Mouse (Mus musculus) lung, embryonic 14.5 days (tissue): ENCODE data around the gene Tspan8. TPM values are rescaled to one million over a fixed set of nuclear protein-coding genes. Genes with fewer than 3 reads are reported as not detected.

Experiments
- ATAC-seq: fragments of 200-750 bp; cut with Nextera tagmentation; 2 replicates; pipeline ENCODE4 v1.8.0; 2017; ENCODE audit warnings: mild to moderate bottlenecking, moderate TSS enrichment, moderate library complexity; ENCODE audit not compliant: insufficient read depth
- DNase-seq: peaks from one replicate; pipeline ENCODE4 v3.0.0-alpha.2; 2015
- H3K27ac ChIP-seq: fragments of 300-500 bp; sonication (generic); 2 replicates; pipeline ENCODE4 v1.5.1; 2014; ENCODE audit warnings: low read depth, mild to moderate bottlenecking, moderate library complexity
- H3K27me3 ChIP-seq: fragments of 300-500 bp; sonication (generic); 2 replicates; pipeline ENCODE4 v1.6.1; 2014; ENCODE audit warnings: low read length, control low read depth; ENCODE audit not compliant: insufficient read depth
- H3K36me3 ChIP-seq: fragments of 300-500 bp; sonication (generic); 2 replicates; pipeline ENCODE4 v1.6.1; 2014; ENCODE audit warnings: control low read depth; ENCODE audit not compliant: insufficient read depth
- H3K4me1 ChIP-seq: fragments of 300-500 bp; sonication (generic); 2 replicates; pipeline ENCODE4 v1.6.1; 2014; ENCODE audit warnings: antibody characterized with exemption, control low read depth; ENCODE audit not compliant: insufficient read depth
- H3K4me2 ChIP-seq: fragments of 300-500 bp; sonication (generic); 2 replicates; pipeline ENCODE4 v1.6.1; 2014; ENCODE audit warnings: mild to moderate bottlenecking
- H3K4me3 ChIP-seq: fragments of 300-500 bp; sonication (generic); 2 replicates; pipeline ENCODE4 v1.5.1; 2014; ENCODE audit warnings: low read depth, low read length
- H3K9ac ChIP-seq: fragments of 300-500 bp; sonication (generic); 2 replicates; pipeline ENCODE4 v1.6.1; 2014
- H3K9me3 ChIP-seq: fragments of 300-500 bp; sonication (generic); 2 replicates; pipeline ENCODE4 v1.6.1; 2016; ENCODE audit warnings: low read depth, low read length, control low read depth
- CTCF ChIP-seq: IDR thresholded peaks from 2 replicates; pipeline ENCODE4 v1.5.1; 2016; ENCODE audit warnings: antibody characterized with exemption, low read depth
- WGBS: fragments of 180-500 bp; shearing (Covaris S2); extraction: QIAGEN DNeasy Blood & Tissue Kit; methylation state at CpG from one replicate; pipeline ENCODE4 v1.1.7; 2014; 5-methylcytosine and 5-hydroxymethylcytosine counted together
- polyA plus RNA-seq: library from polyadenylated mRNA; unstranded; fragments of >200 nt; fragmentation: Nextera tagmentation; extraction: Ambion mirVana; gene quantifications from 2 replicates; pipeline ENCODE4 v1.2.1, GENCODE M21; 2014

Gene Tspan8
- polyA plus RNA-seq, 1 experiment from 2014 or later = 47.7 TPM

- Histone ChIP-seq H3K9ac (no peak overlapping the region), H3K27me3 (no peaks in the 10 kb centered on the region), H3K4me3 (no peak overlapping the region), H3K4me1 (no peaks in the 10 kb centered on the region), H3K36me3 (no peaks in the 10 kb centered on the region), H3K27ac (no peak overlapping the region), H3K4me2 (no peak overlapping the region), H3K9me3 (no peaks in the 10 kb centered on the region)
- WGBS = 63% methylated on average over 3 of the region's 3 CpGs
- no peak for TF ChIP-seq CTCF
- ATAC-seq = no peak
- no peak for DNase-seq
Measured at GRCm38 (mm10) chr10:115830726-115831125, 14.1 kb downstream of the Tspan8 start.

DNA sequence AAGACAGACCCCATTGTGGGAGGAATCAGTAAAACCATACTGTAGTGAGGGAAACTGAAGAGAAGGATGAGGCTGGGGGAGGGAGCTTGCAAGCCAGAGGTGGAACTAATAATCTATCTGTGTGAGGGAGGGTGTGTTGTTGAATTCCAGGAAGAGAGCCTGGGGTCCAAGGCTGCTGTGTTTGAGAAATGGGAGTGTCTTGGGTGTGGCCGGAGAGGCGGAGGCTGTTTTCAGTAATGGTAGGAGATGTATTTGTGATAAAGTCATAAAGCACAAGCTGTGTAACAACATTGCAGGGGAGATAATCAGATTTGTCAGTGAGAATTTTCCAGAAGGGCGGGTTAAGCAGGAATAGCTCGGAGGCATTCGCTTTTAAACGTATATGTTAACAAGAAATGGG is 17.4 kb downstream of the Tspan8 start:
- 75% methylated on average over 6 of the region's 6 CpGs for WGBS
- TF ChIP-seq CTCF = no peak
- Histone ChIP-seq H3K9ac (no peak overlapping the region), H3K4me2 (no peak overlapping the region), H3K36me3 (no peaks in the 10 kb centered on the region), H3K27ac (no peak overlapping the region), H3K9me3 (no peaks in the 10 kb centered on the region), H3K4me1 (no peaks in the 10 kb centered on the region), H3K4me3 (no peak overlapping the region), H3K27me3 (no peaks in the 10 kb centered on the region)
- no peak for DNase-seq
- no peak for ATAC-seq

- 39% methylated on average over 18 of the region's 18 CpGs for whole genome bisulfite sequencing
- Histone ChIP-seq H3K27ac (no peak overlapping the region), H3K36me3 (no peaks in the 10 kb centered on the region), H3K9ac (no peak overlapping the region), H3K4me3 (no peak overlapping the region), H3K4me1 (no peaks in the 10 kb centered on the region), H3K9me3 (no peaks in the 10 kb centered on the region), H3K27me3 (no peaks in the 10 kb centered on the region), H3K4me2 (peak overlapping the region; percentile 26; the same call in 1 of the 2 replicates)
- no peak for TF ChIP-seq CTCF
- DNase-seq (peak; percentile 65), ATAC-seq (no peak)
Measured at GRCm38 (mm10) chr10:115846930-115847329, 30.3 kb downstream of the Tspan8 start.

DNA sequence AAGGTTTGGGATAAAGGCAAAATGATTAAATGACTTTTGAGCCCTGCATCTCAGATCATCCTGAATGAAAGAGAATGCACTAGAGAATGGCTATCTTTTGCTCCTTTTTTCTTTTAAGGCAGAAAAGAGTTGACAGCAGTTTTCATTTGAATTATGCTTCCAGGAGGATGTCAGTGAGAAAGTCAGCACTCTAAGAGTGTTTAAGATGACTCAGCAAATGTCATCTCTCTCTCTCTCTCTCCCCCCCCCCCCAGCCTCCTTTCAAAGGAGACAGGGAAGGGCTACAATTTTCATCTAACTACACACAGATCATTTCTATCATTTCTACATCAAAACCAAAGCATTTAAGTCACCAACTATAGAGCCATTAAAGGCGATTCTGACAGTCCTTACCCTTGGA is 31.9 kb downstream of the Tspan8 start:
- no peak for ATAC-seq
- no peak for DNase-seq
- Histone ChIP-seq H3K9ac (no peak overlapping the region), H3K36me3 (no peaks in the 10 kb centered on the region), H3K4me1 (no peaks in the 10 kb centered on the region), H3K4me3 (no peak overlapping the region), H3K4me2 (no peak overlapping the region), H3K27ac (no peak overlapping the region), H3K9me3 (no peaks in the 10 kb centered on the region), H3K27me3 (no peaks in the 10 kb centered on the region)
- WGBS = 78% methylated on average over 1 of the region's 1 CpGs
- TF ChIP-seq CTCF = no peak

GRCm38 (mm10) chr10:115860210-115860880 is 43.7 kb downstream of the Tspan8 start:
- no peak for TF ChIP-seq CTCF
- H3K9me3 ChIP-seq = no peaks in the 10 kb centered on the region
- no peak overlapping the region for H3K4me2 ChIP-seq
- no peaks in the 10 kb centered on the region for H3K36me3 ChIP-seq
- DNase-seq = no peak
- no peak for ATAC-seq
- no peaks in the 10 kb centered on the region for H3K27me3 ChIP-seq
- WGBS = 70% methylated on average over 15 of the region's 15 CpGs
- no peak overlapping the region for H3K4me3 ChIP-seq
- no peak overlapping the region for H3K27ac ChIP-seq
- H3K9ac ChIP-seq = no peak overlapping the region
- no peaks in the 10 kb centered on the region for H3K4me1 ChIP-seq

- TF ChIP-seq CTCF = no peak
- Histone ChIP-seq H3K4me1 (no peaks in the 10 kb centered on the region), H3K9me3 (no peaks in the 10 kb centered on the region), H3K27me3 (no peaks in the 10 kb centered on the region), H3K4me2 (no peak overlapping the region), H3K27ac (no peak overlapping the region), H3K4me3 (no peak overlapping the region), H3K36me3 (no peaks in the 10 kb centered on the region), H3K9ac (no peak overlapping the region)
- DNase-seq (no peak), ATAC-seq (no peak)
- 53% methylated on average over 5 of the region's 5 CpGs for WGBS
Measured at GRCm38 (mm10) chr10:115861967-115862366, 45.3 kb downstream of the Tspan8 start.

- Histone ChIP-seq H3K36me3 (no peaks in the 10 kb centered on the region), H3K9ac (no peak overlapping the region), H3K4me3 (no peak overlapping the region), H3K27me3 (no peaks in the 10 kb centered on the region), H3K4me2 (no peak overlapping the region), H3K9me3 (no peaks in the 10 kb centered on the region), H3K4me1 (no peaks in the 10 kb centered on the region), H3K27ac (no peak overlapping the region)
- no peak for ATAC-seq
- DNase-seq = no peak
- TF ChIP-seq CTCF = no peak
- WGBS = 90% methylated on average over 5 of the region's 5 CpGs
Measured at GRCm38 (mm10) chr10:115882757-115883156, 66.1 kb downstream of the Tspan8 start.
